Mouse (Mus musculus): ENCODE measurements around the gene H2-K1.

The H2-K1 gene

GRCm38 (mm10) chr17:34000150-34000537 is at the start of gene H2-K1:
Gene H2-K1, minus strand, starts transcription at chr17:34000347.
- peak; percentile 97 for ATAC-seq (ENCODE audit: low TSS enrichment)

DNA sequence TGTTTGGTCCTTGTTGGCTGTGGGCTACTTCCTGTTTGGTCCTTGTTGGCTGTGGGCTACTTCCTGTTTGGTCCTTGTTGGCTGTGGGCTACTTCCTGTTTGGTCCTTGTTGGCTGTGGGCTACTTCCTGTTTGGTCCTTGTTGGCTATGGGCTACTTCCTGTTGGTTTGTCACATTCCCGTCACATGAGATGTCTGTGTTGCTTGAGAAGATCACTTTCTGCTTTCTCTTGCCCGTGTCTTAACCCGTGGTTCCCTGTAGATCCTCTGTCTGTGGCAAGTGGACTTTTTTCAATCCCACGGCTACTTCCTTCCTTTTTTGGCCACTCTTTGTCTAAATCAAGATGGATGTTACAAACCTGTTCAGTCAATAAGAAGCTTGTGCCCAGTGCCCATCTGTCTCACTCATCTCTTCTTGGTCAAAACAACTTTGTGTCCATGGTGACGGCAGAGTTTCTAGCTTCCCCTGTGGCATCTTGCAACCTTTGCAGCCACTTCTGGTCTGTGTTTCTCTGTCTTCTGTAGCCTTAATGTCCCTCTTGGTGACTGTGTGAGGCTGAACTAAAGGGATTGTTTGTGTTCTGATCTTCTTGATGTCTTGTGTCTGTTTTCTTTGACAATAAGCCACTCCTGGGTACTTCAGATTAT is 47.4 kb upstream of the H2-K1 start:
- ATAC-seq (ENCODE audit: low TSS enrichment) = no peak

DNA sequence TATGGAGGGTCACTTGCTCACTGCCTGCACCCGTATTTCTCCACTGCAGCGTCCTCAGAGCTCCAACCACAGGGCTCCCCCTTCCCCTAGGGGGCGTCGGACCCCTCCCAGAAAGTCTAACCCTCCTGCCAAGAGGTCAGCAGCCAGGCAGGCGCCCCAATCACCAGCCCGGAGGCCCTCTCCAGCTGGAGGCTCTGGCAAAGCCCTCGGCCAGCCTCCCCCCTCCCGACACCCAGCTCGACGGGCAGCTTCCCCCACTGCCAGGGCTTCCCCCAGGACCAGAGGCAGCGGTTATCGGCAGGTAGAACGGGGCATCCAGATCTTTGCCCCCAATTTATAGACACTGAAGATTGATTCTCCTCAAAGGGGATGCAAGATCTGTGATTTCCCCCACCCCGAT is 45.8 kb upstream of the H2-K1 start:
- ATAC-seq (ENCODE audit: low TSS enrichment) = no peak

- 0 out of 2 replicates have a peak, but pooled peaks have one; percentile 14 for ATAC-seq (ENCODE audit: low TSS enrichment)
These were observed 39.7 kb upstream of the H2-K1 start for GRCm38 (mm10) chr17:34039562-34040450.

- no peak for ATAC-seq (ENCODE audit: low TSS enrichment)
These were observed 38.9 kb upstream of the H2-K1 start, which contains the start of gene Col11a2 for GRCm38 (mm10) chr17:34038878-34039561. Gene Col11a2, plus strand, starts transcription at chr17:34039437.

- ATAC-seq (ENCODE audit: low TSS enrichment) = peak; percentile 21; the same call in 1 of the 2 replicates
These were observed 38.3 kb upstream of the H2-K1 start for GRCm38 (mm10) chr17:34038440-34038839.

GRCm38 (mm10) chr17:34037241-34037640 is 37.1 kb upstream of the H2-K1 start:
- no peak for ATAC-seq (ENCODE audit: low TSS enrichment)

- no peak for ATAC-seq (ENCODE audit: low TSS enrichment)
These were observed 36.5 kb upstream of the H2-K1 start for GRCm38 (mm10) chr17:34036647-34037046.

DNA sequence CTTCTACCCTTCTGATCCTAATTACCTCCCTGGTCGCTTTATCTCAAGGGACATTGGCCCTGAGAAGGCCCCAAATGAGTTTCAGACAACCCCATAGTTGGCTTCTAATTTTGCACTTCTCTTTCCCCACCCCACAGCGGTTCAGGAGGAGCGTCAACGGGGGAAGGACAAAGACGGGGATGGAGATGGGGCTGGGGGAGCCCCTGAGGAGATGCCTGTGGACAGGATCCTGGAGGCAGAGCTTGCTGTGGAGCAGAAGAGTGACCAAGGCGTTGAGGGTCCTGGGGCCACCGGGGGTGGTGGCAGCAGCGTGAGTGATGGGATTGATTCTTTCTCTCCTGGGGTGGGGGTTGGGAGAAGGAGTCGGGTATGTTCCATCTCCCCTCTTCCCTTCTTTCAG is 35.4 kb upstream of the H2-K1 start:
- no peak for ATAC-seq (ENCODE audit: low TSS enrichment)

- no peak for ATAC-seq (ENCODE audit: low TSS enrichment)
These were observed 33.9 kb upstream of the H2-K1 start for GRCm38 (mm10) chr17:34034064-34034463.

DNA sequence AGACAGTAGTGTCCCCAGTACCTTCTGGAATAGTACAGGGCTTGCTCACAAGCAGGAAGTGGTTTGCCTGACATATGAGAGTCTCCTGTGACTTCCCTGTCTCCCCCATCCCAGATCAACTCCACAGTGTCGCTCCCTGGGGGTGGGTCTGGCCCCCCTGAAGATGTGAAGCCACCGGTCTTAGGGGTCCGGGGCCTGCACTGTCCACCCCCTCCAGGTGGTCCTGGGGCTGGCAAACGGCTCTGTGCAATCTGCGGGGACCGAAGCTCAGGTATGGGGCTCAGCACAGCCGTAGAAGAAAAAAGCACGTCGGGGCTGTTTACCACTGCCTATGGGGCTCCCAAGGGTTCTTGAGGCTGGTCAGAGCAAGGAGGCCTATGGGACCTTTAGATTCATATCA is 33.3 kb upstream of the H2-K1 start:
- no peak for ATAC-seq (ENCODE audit: low TSS enrichment)

GRCm38 (mm10) chr17:34032806-34033205 is 32.7 kb upstream of the H2-K1 start:
- ATAC-seq (ENCODE audit: low TSS enrichment) = no peak

DNA sequence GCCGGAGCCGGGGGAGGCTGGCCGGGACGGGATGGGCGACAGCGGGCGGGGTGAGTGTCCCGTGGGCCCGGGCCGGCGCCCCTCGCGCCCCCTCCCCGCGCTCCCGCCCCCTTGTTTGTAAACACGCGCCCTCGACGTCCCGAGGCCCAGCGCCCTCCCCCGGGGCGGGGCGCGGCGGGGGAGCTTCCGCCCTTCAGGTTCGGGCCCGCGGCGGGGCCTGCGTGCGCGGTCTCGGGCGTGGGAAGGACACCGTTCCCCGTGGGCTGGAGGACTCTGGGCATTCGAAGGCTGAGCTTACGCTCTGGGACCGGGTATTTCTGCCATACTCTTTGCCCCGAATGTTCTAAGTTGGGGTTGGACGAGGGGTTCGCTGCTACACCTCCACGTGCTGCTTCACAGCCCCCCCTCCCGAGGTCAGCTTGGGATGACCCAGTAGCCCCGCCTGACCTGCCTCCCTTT is 32.1 kb upstream of the H2-K1 start:
- no peak for ATAC-seq (ENCODE audit: low TSS enrichment)

DNA sequence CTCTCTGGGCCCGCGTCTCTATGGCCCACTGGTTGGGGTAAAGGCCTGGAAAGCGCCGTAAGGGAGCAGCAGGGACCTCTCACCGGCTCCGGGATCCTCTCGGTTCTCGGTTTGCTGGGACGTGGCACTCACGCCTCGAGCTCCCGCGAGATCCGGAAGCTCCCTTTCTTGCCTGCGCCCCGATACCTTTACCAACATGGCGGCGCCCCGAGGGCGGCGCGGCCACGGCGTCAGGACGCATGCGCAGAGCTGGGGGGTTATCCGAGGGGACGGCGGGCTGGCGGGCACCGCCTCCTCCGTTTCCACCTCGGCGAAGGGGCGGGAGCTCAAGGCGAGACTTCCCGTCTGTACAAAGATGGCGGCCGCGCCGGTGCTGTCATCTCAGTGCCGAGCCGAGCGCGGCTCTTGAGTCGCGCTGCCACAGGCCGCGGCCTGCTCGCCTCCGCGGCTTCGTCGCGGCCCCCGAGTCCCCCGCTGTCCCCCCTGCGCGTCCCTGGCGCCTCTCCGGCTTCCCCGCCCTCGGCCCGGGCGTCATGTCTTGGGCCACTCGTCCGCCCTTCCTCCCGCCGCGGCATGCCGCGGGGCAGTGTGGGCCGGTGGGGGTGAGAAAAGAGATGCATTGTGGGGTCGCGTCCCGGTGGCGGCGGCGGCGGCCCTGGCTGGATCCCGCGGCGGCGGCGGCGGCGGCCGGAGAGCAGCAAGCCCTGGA is 31.5 kb upstream of the H2-K1 start, which contains the start of the genes Slc39a7 and Rxrb:
Slc39a7 (minus strand) TSS at position 218 of the 709 bp plus-strand sequence.
Rxrb (plus strand) TSS at position 348 of the 709 bp plus-strand sequence.
- ATAC-seq (ENCODE audit: low TSS enrichment) = peak; percentile 72

DNA sequence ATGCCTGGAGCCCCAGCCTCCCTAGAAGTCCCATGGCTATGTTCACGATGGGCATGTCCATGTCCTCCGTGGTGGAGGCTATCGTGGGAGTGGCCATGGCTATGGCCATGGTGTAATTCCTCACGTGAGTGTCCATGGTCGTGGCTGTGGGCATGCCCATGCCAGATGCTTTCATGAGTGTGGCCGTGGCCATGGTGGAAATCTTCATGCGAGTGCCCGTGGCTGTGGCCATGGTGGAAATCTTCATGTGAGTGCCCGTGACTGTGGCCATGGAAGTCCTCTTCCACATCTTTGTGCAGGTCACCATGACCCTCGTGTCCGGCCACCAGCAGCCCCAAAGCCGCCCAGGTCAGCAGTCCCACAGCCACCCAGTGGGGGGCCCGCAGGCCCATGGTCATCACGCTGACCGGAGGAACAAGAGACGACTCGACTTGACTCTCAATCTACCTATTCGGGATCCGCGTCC is 30.7 kb upstream of the H2-K1 start:
- ATAC-seq (ENCODE audit: low TSS enrichment) = no peak

GRCm38 (mm10) chr17:34029890-34030595 is 29.9 kb upstream of the H2-K1 start:
- no peak for ATAC-seq (ENCODE audit: low TSS enrichment)

GRCm38 (mm10) chr17:34029150-34029889 is 29.2 kb upstream of the H2-K1 start:
- ATAC-seq (ENCODE audit: low TSS enrichment) = no peak

DNA sequence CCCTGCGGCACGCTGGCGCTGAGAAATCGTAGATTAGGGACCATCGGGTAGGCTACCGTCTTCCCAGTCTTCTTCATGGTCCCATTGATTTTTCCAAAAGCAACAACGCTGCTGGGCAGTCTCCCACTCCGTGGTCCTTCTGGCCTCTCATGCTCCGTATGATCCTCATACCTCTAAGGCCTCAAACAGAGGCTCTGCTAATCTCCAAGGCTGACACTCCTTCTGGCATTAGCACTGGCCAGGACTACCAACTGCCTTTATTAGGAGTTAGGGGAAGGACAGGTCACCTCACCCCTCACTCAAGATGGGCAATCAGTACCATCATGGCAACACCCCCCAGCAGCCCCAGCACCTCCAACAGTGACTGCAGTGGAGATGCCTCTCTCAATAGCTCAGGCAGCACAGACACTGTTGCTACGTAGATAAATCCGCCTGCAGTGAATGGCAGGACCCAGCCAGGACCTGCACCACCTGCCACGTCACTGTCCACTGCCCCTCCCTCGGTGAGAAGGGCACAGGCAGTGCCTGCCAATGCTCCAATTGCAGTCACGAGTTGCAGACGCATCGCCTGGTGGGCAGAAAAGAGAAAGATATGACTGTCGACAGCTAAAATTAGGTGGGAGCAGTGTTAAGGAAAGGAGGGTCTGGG is 28.5 kb upstream of the H2-K1 start:
- ATAC-seq (ENCODE audit: low TSS enrichment) = no peak

- peak; percentile 43 for ATAC-seq (ENCODE audit: low TSS enrichment)
These were observed 27.6 kb upstream of the H2-K1 start, which contains the start of gene H2-Ke6 for GRCm38 (mm10) chr17:34027656-34028223. Gene H2-Ke6, minus strand, starts transcription at chr17:34028060.
